Mouse (Mus musculus) NIH3T3 (cell line): Measurements from ENCODE around the gene Zfp13.
"Not testable (repeated sequence)": the region's sequence is repeated elsewhere in the genome, so short reads cannot be mapped to it uniquely, and the experiment has no call there.

ENCODE experiments used
- DNase-seq: peaks from one replicate; pipeline ENCODE4 v3.0.0-alpha.2; 2012; ENCODE audit warnings: low read depth

Gene Zfp13

DNA sequence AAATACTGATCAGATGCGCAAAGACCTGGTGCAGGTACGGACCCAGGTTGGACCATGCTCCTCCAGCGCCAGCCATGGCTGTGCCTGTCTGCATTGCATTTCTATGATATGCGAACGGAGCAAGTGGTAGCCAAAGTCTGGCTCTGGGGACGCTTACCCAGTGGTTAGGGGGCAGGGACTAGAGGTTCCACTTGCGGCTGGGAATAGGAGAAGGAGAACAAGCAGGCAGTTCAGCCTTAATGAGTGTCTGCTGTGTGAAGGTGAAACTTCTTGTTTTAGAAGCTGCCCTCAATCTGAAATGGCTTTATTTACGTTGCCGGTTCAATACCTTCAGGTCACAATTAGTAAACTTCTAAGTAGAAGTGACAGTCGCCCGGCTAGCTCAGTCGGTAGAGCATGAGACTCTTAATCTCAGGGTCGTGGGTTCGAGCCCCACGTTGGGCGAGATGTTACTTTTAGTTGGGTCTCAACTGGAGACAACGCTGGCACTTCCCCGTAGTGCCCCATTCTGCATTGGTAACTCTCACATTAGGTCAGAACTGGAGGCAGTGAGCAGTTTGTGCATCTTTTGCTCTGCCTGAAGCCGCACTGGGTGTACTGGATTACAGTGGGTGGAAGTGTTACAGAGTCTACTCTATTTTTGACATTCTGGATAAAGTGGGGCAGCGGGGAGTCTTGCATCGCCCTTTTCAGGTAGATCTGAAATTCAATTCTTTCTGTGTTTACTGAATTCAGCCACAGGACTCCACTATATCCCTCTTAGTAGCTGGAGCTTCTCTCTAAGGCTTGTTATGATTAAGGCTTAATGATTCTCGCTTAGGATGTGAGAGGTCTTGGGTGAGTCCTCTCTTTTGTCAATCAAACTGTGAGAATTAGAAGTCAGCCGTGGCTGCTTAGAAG, 65.4 kb downstream of the Zfp13 start:
- not testable (repeated sequence) for DNase-seq

DNA sequence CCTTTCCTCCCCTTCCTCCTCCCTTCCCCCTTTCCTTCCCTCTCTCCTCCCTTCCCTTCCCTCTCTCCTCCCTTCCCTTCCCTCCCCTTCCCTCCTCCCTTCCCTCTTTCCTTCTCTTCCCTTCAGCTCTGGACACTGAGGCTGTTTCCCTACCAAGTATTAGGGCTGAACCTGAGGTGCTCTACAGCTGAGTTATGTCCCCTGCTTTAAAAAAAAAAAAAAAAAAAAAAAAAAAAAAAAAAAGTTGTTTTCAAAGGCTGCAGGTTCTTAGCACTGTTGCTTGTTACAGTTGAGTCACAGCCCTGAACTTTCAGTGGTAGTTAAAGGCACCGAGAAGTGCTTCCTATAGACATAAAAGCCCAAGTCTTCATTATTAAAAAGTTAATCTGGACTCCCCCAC, 67.9 kb downstream of the Zfp13 start:
- DNase-seq, result not testable (repeated sequence)
